Comparison of ENCODE assay signal across 50 mouse cellular contexts in genomic region chr11:11660651-11661050, GRCm38 (mm10). TPM values are rescaled to one million over a fixed set of nuclear protein-coding genes. Genes with fewer than 3 reads are reported as not detected.
"Had no signal": no experiment of that assay in that cellular context is flagged by ENCODE, and none has a peak within 500 bp of the region (broad histone marks: within the 10 kb centered on the region; RNA-seq: fewer than 3 reads in every experiment).

No protein-coding gene starts in this region.

- H3K27me3 ChIP-seq: heart, embryonic 12.5 days; heart, embryonic 13.5 days; heart, embryonic 15.5 days; hindbrain, embryonic 12.5 days; hindbrain, embryonic 13.5 days; hindbrain, embryonic 15.5 days; intestine, embryonic 15.5 days; kidney, embryonic 15.5 days had no signal

- DNase-seq: heart, postnatal 10 days; heart, postnatal 14 days; heart, postnatal 36 days; heart, postnatal 4 days; kidney, adult 11 months; kidney, adult 18-20 months; kidney, adult 2 months; kidney, adult 9 months; kidney, postnatal 10 days; kidney, postnatal 14 days; kidney, postnatal 25 days; kidney, postnatal 36 days; kidney, postnatal 4 days; layer of hippocampus, adult 9-11 months; layer of hippocampus, postnatal 36 days had no signal

- H3K9me3 ChIP-seq: heart, embryonic 10.5 days; heart, embryonic 12.5 days; heart, embryonic 13.5 days; heart, embryonic 15.5 days; hindbrain, embryonic 10.5 days; hindbrain, embryonic 12.5 days; hindbrain, embryonic 13.5 days; hindbrain, embryonic 15.5 days; intestine, embryonic 15.5 days; kidney, embryonic 15.5 days had no signal

- H3K4me1 ChIP-seq: heart, embryonic 10.5 days; heart, embryonic 12.5 days; heart, embryonic 13.5 days; heart, embryonic 15.5 days; hindbrain, embryonic 10.5 days; hindbrain, embryonic 12.5 days; hindbrain, embryonic 15.5 days; intestine, embryonic 15.5 days; kidney, embryonic 15.5 days had no signal

- H3K27ac ChIP-seq: heart, embryonic 10.5 days; heart, embryonic 13.5 days; heart, embryonic 15.5 days; hindbrain, embryonic 10.5 days; hindbrain, embryonic 12.5 days; hindbrain, embryonic 13.5 days; hindbrain, embryonic 14.5 days; hindbrain, embryonic 15.5 days; hindbrain, postnatal 0 days; intestine, embryonic 15.5 days; kidney, embryonic 15.5 days; kidney, postnatal 0 days; layer of hippocampus, adult 2 months had no signal

- H3K4me3 ChIP-seq: heart, embryonic 10.5 days; heart, embryonic 12.5 days; heart, embryonic 13.5 days; heart, embryonic 15.5 days; hindbrain, embryonic 10.5 days; hindbrain, embryonic 12.5 days; hindbrain, embryonic 13.5 days; hindbrain, embryonic 15.5 days; intestine, embryonic 15.5 days; kidney, embryonic 15.5 days; layer of hippocampus, adult 2 months had no signal

- H3K36me3 ChIP-seq: heart, embryonic 10.5 days; heart, embryonic 12.5 days; heart, embryonic 13.5 days; heart, embryonic 15.5 days; hindbrain, embryonic 10.5 days; hindbrain, embryonic 12.5 days; hindbrain, embryonic 13.5 days; hindbrain, embryonic 15.5 days; intestine, embryonic 15.5 days; kidney, embryonic 15.5 days had no signal

- H3K9ac ChIP-seq: heart, embryonic 12.5 days; heart, embryonic 13.5 days; heart, embryonic 15.5 days; hindbrain, embryonic 12.5 days; hindbrain, embryonic 13.5 days; hindbrain, embryonic 14.5 days; hindbrain, embryonic 15.5 days; intestine, embryonic 15.5 days; kidney, embryonic 15.5 days had no signal

- H3K4me2 ChIP-seq: heart, embryonic 11.5 days; heart, embryonic 12.5 days; heart, embryonic 13.5 days; heart, embryonic 15.5 days; hindbrain, embryonic 12.5 days; hindbrain, embryonic 13.5 days; hindbrain, embryonic 14.5 days; hindbrain, embryonic 15.5 days; intestine, embryonic 15.5 days; kidney, embryonic 15.5 days had no signal

RNA-seq across cellular contexts. Expression of gene 4930512M02Rik, which starts 33.0 kb away (rescaled TPM):
- total RNA-seq: heart, postnatal 10 days; heart, postnatal 14 days; heart, postnatal 25 days; heart, postnatal 36 days; heart, postnatal 4 days; hematopoietic stem cell, adult 5-6 weeks; hindbrain, postnatal 0 days; layer of hippocampus, adult 18-20 months; layer of hippocampus, adult 2 months; layer of hippocampus, adult 8-10 months; layer of hippocampus, postnatal 10 days; layer of hippocampus, postnatal 14 days; layer of hippocampus, postnatal 25 days; layer of hippocampus, postnatal 36 days; left cerebral cortex, adult 18-20 months had no signal
- polyA plus RNA-seq: heart, embryonic 10.5 days; heart, embryonic 11.5 days; heart, embryonic 12.5 days; heart, embryonic 13.5 days; heart, embryonic 14.5 days; heart, embryonic 15.5 days; heart, embryonic 16.5 days; heart, postnatal 0 days; hindbrain, embryonic 10.5 days; hindbrain, embryonic 11.5 days; hindbrain, embryonic 12.5 days; hindbrain, embryonic 13.5 days; hindbrain, embryonic 14.5 days; hindbrain, embryonic 15.5 days; hindbrain, embryonic 16.5 days; hindbrain, postnatal 0 days; inflammation-experienced regulatory T-cells, adult 6 months; intestine, embryonic 14.5 days; intestine, embryonic 15.5 days; intestine, embryonic 16.5 days; intestine, postnatal 0 days; kidney, adult 2 months; kidney, embryonic 14.5 days; kidney, embryonic 15.5 days; kidney, embryonic 16.5 days; kidney, postnatal 0 days; large intestine, adult 2 months had no signal
